Mouse (Mus musculus) Patski (cell line): ENCODE measurements around the gene Vpreb2. TPM values are rescaled to one million over a fixed set of nuclear protein-coding genes. Genes with fewer than 3 reads are reported as not detected.
"Not testable (repeated sequence)": the region's sequence is repeated elsewhere in the genome, so short reads cannot be mapped to it uniquely, and the experiment has no call there.

Source experiments
- ATAC-seq: fragments of 100-300 bp; one replicate; pipeline ENCODE4 v1.8.0; 2021
- CTCF ChIA-PET: fragments of 350-600 bp; sonication (Branson Sonifier 250); formaldehyde crosslinking; loops from one replicate; lab custom pipeline; 2022; ENCODE audit warnings: inconsistent platforms; lab: Charles Lee
- POLR2A ChIA-PET: fragments of 350-600 bp; sonication (Branson Sonifier 250); formaldehyde crosslinking; loops from one replicate; lab custom pipeline; 2022; ENCODE audit warnings: antibody characterized with exemption, inconsistent platforms; lab: Charles Lee
- DNase-seq: peaks from one replicate; pipeline ENCODE4 v3.0.0-alpha.2; 2011; ENCODE audit warnings: low read depth, low spot score
- H3K27me3 ChIP-seq: fragments of 371-371 bp; one replicate; pipeline ENCODE4 v1.5.1; 2021
- CTCF ChIP-seq: fragments of 100-300 bp; IDR thresholded peaks from one replicate; pipeline ENCODE4 v1.5.1; 2021
- in situ Hi-C: fragments of 300-500 bp; cut with MboI; formaldehyde crosslinking; loops from 3 replicates; pipeline ENCODE4 v1.11.1; 2018; ENCODE audit warnings: low pct_unique_long_range_greater_than_20kb, mixed read lengths
- polyA plus RNA-seq: library from polyadenylated mRNA; unstranded; gene quantifications from one replicate; pipeline ENCODE4 v1.2.3, GENCODE M21; 2021

The Vpreb2 gene
- polyA plus RNA-seq, 1 experiment from 2014 or later = 0.31 TPM

DNA sequence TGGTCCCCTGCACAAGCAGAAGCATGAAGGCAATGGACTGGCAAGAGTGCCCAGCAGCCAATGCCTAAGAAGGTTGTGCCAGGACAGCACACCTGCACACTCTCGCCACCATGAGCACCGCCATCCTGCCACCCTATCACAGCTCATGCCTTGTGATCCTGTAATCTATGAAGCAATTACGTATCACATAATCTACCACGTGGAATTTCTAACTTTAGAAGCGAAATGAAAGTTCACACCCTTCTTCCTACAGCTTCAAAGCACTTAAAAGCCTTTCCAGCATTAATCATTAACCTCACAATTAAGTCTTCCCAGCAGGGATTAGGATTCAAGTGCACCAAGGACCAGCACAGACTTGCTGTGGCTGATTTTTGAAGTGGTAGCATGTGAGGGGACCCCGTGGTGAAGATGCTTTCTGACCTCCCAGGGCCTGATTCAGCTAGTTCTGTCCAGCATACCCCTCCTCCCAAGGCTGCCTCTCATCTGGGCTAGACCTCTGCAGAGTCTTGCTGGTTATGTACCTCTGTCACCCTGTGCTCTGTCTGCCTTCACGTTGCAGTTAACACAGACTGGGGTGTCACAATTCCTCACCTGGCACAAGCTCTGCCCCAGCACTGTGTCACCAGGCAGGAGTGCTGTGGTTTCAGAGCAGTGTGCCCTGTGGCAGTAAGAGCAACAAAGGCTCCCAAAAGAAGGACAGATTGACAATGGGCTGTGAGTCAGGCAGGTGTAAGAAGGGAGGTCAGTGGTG lies 35.0 kb upstream of the Vpreb2 start:
- POLR2A ChIA-PET = interaction anchor here (1.1 kb wide), 1 partner anchor 31 kb away, joined by 3 read pairs; the partner anchor contains the start of gene Gsc2
- ATAC-seq (peak; percentile 76), DNase-seq (peak; percentile 72)
- in situ Hi-C loops = no loop called here
- no peak for TF ChIP-seq CTCF
- no peaks in the 10 kb centered on the region for H3K27me3 ChIP-seq
- CTCF ChIA-PET = interaction anchor here (0.9 to 1.2 kb wide), 3 partner anchors 17 to 29 kb away, joined by 3 read pairs; no protein-coding TSS in a partner anchor

DNA sequence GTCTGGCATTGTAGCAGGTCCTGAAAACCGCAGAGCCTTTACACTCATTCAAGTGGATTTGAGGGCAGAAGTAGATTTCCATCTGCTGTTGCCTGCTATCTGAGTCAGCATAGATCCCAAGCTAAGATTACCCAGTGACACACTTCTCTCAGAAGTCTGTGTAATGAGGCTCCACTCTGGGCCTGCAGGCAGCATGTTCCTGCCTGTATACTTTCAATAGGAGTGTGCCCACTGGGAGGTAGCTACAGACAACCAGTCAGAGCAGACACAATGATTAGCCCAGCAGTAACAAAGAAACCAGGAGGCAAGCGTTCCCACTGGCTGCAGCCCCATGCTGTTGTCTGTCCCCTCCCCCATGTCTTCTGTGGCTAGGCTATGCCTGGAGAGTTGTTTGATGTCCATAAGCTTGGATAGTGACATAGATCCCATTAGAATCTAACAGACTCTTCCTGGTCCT lies 30.8 kb upstream of the Vpreb2 start:
- ATAC-seq = no peak
- H3K27me3 ChIP-seq = no peaks in the 10 kb centered on the region
- ChIA-PET CTCF (no interaction called here), POLR2A (no interaction called here)
- TF ChIP-seq CTCF = no peak
- in situ Hi-C loops = no loop called here
- DNase-seq = no peak

DNA sequence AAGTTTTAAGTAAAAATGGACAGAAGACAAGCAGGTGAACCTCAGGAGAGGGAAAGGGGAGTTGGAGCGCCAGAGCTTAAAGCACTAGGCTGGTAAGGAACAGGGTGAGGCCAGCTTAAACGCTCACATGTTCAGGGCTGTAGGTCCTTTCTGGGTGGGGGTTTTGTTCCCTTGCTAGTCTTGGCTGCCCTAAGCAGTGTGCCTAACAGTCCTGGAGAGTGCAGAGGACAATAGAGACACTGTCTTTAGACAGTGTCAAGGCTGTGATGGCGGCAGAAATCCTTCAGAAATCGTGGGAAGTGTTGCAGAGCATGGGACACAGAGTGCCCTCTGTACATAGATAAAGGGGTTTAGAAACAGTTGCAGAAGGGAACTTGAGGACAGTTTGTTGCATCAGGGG lies 30.2 kb upstream of the Vpreb2 start:
- TF ChIP-seq CTCF = no peak
- no peaks in the 10 kb centered on the region for H3K27me3 ChIP-seq
- ChIA-PET CTCF (no interaction called here), POLR2A (no interaction called here)
- no peak for DNase-seq
- in situ Hi-C loops = no loop called here
- ATAC-seq = no peak

- CTCF ChIA-PET = interaction anchor here (1.2 kb wide), 1 partner anchor 9 kb away, joined by 4 read pairs; no protein-coding TSS in a partner anchor
- ATAC-seq (no peak), DNase-seq (no peak)
- in situ Hi-C loops = no loop called here
- no peak for TF ChIP-seq CTCF
- no peaks in the 10 kb centered on the region for H3K27me3 ChIP-seq
- POLR2A ChIA-PET = no interaction called here
Measured at GRCm38 (mm10) chr16:17951618-17952017, 28.6 kb upstream of the Vpreb2 start.

GRCm38 (mm10) chr16:17956052-17956638 lies 24.1 kb upstream of the Vpreb2 start:
- POLR2A ChIA-PET, in situ Hi-C loops, ATAC-seq, H3K27me3 ChIP-seq, CTCF ChIA-PET, DNase-seq: not testable (repeated sequence)

- in situ Hi-C loops = no loop called here
- TF ChIP-seq CTCF = no peak
Measured at GRCm38 (mm10) chr16:17962091-17962490, 18.1 kb upstream of the Vpreb2 start.

DNA sequence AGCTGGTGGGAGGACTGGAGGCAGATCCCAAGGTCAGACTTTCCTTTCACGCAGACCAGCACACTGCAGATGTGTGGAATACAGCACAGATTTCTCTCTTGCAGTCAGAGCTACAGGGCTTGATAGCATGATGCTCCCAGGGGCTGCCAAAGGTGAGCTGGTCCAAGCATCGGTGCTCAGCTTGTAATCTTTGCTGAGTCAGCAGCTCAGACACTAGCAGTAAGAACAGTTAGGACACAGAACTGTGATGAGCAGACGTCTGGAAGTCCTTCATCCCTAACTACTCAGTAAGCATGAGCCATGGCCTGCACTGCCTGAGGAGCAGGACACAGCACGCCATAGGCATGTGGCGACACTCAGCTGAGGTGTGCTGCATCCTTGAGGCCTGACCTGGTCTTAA lies 8.4 kb upstream of the Vpreb2 start:
- no peak for TF ChIP-seq CTCF
- DNase-seq (no peak), ATAC-seq (no peak)
- in situ Hi-C loops = no loop called here
- peaks cover 59% of the 10 kb centered on the region for H3K27me3 ChIP-seq
- CTCF ChIA-PET = no interaction called here
- POLR2A ChIA-PET = no interaction called here

More at GRCm38 (mm10) chr16:17962091-17962490, 18.1 kb upstream of the Vpreb2 start:
- DNase-seq = no peak
- ChIA-PET CTCF (no interaction called here), POLR2A (interaction anchor here (1.2 kb wide), 1 partner anchor 24 kb away, joined by 3 read pairs; no protein-coding TSS in a partner anchor)
- H3K27me3 ChIP-seq = peaks cover 30% of the 10 kb centered on the region
- no peak for ATAC-seq

DNA sequence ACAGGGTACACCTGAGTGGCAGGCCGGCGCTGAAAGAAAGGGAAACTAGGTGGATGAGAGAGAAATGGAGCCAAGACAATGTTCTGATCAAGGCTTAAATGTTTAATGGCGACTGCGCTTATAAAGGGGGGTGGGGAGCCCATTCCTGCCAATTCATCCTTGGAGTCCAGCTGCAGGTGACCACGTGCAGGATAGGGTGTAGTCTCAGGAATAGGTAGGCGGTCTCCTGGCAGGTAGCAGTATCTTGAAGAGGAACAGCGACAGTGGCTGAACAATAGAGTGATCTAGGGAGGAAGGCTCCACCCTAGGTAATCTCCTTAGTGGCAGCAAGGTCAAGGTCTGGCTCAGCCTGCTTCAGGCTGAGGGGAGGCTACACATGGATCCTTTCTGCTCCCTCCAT lies 2.4 kb upstream of the Vpreb2 start:
- POLR2A ChIA-PET, ATAC-seq, DNase-seq: not testable (repeated sequence)
- CTCF ChIA-PET = interaction anchor here (2.1 kb wide), 1 partner anchor 25 kb away, joined by 8 read pairs; no protein-coding TSS in a partner anchor
- in situ Hi-C loops = loop anchor here (25.0 kb wide), 1 partner anchor 1116 kb away; the partner anchor contains the start of genes Igll1, Top3b and Vpreb1
- peaks cover 47% of the 10 kb centered on the region for H3K27me3 ChIP-seq

GRCm38 (mm10) chr16:17983201-17983600 lies 3.0 kb downstream of the Vpreb2 start:
- ATAC-seq (no peak), DNase-seq (no peak)
- H3K27me3 ChIP-seq = peaks cover 12% of the 10 kb centered on the region
- ChIA-PET CTCF (interaction anchor here (1.4 to 1.9 kb wide), 2 partner anchors 13 to 45 kb away, joined by 3 to 4 read pairs; no protein-coding TSS in a partner anchor), POLR2A (no interaction called here)
- no peak for TF ChIP-seq CTCF
- in situ Hi-C loops = loop anchor here (25.0 kb wide), 1 partner anchor 1121 kb away; the partner anchor contains the start of genes Igll1, Top3b and Vpreb1

- POLR2A ChIA-PET = interaction anchor here (0.6 kb wide), 1 partner anchor 25 kb away, joined by 3 read pairs; no protein-coding TSS in a partner anchor
- CTCF ChIA-PET = interaction anchor here (1.4 to 1.9 kb wide), 2 partner anchors 14 to 46 kb away, joined by 3 to 4 read pairs; no protein-coding TSS in a partner anchor
- DNase-seq (no peak), ATAC-seq (no peak)
- TF ChIP-seq CTCF = no peak
- in situ Hi-C loops = loop anchor here (25.0 kb wide), 1 partner anchor 1122 kb away; the partner anchor contains the start of genes Igll1, Top3b and Vpreb1
- H3K27me3 ChIP-seq = peaks cover 3% of the 10 kb centered on the region
Measured at GRCm38 (mm10) chr16:17984231-17984630, 4.0 kb downstream of the Vpreb2 start.
